Mouse (Mus musculus) embryonic facial prominence, embryonic 11.5 days (tissue): ENCODE results near the gene Nosip. TPM values are rescaled to one million over a fixed set of nuclear protein-coding genes. Genes with fewer than 3 reads are reported as not detected.
A peak's percentile ranks its signal among the peaks of the same experiment; 100 is the strongest.

Experiments
- ATAC-seq: fragments of 200-750 bp; cut with Nextera tagmentation; replicated peaks from 2 replicates; pipeline ENCODE4 v1.8.0; 2017; ENCODE audit warnings: low read depth; ENCODE audit not compliant: insufficient number of reproducible peaks, low FRiP score, low TSS enrichment
- DNase-seq: peaks from one replicate; pipeline ENCODE4 v3.0.0-alpha.2; 2015; ENCODE audit warnings: low spot score
- H3K27ac ChIP-seq: fragments of 300-500 bp; sonication (generic); replicated peaks from 2 replicates; pipeline ENCODE4 v1.5.1; 2014; ENCODE audit warnings: mild to moderate bottlenecking, low read depth, low read length, control low read depth
- H3K27me3 ChIP-seq: fragments of 300-500 bp; sonication (generic); 2 replicates; pipeline ENCODE4 v1.6.1; 2014; ENCODE audit warnings: mild to moderate bottlenecking, low read length, moderate library complexity, mixed read lengths; ENCODE audit not compliant: control insufficient read depth, insufficient read depth
- H3K36me3 ChIP-seq: fragments of 300-500 bp; sonication (generic); replicated peaks from 2 replicates; pipeline ENCODE4 v1.6.1; 2014; ENCODE audit warnings: low read depth, mild to moderate bottlenecking, low read length, moderate library complexity, mixed read lengths; ENCODE audit not compliant: control insufficient read depth, insufficient read depth
- H3K4me1 ChIP-seq: fragments of 300-500 bp; sonication (generic); 2 replicates; pipeline ENCODE4 v1.6.1; 2014; ENCODE audit warnings: low read length, mixed read lengths; ENCODE audit not compliant: control insufficient read depth, insufficient read depth
- H3K4me2 ChIP-seq: fragments of 300-500 bp; sonication (generic); 2 replicates; pipeline ENCODE4 v1.6.1; 2014; ENCODE audit warnings: low read depth, mild to moderate bottlenecking, control low read depth, low read length, moderate library complexity
- H3K4me3 ChIP-seq: fragments of 300-500 bp; sonication (generic); 2 replicates; pipeline ENCODE4 v1.5.1; 2014; ENCODE audit warnings: low read depth, low read length, control low read depth
- H3K9ac ChIP-seq: fragments of 300-500 bp; sonication (generic); replicated peaks from 2 replicates; pipeline ENCODE4 v1.6.1; 2014; ENCODE audit warnings: mild to moderate bottlenecking, control low read depth, low read length
- H3K9me3 ChIP-seq: fragments of 300-500 bp; sonication (generic); replicated peaks from 2 replicates; pipeline ENCODE4 v1.6.1; 2016; ENCODE audit warnings: mild to moderate bottlenecking, low read length, inconsistent platforms, mixed read lengths; ENCODE audit not compliant: control insufficient read depth
- WGBS: fragments of 180-500 bp; shearing (Covaris S2); extraction: QIAGEN DNeasy Blood & Tissue Kit; methylation state at CpG from one replicate; pipeline ENCODE4 v1.1.7; 2014; 5-methylcytosine and 5-hydroxymethylcytosine counted together
- polyA plus RNA-seq: library from polyadenylated mRNA; unstranded; fragments of >200 nt; fragmentation: Nextera tagmentation; extraction: Ambion mirVana; gene quantifications from 2 replicates; pipeline ENCODE4 v1.2.1, GENCODE M21; 2014

The Nosip gene
- polyA plus RNA-seq, 1 experiment from 2014 or later = 63.8 TPM

GRCm38 (mm10) chr7:45118336-45118735 lies 56.1 kb downstream of the Nosip start:
- ATAC-seq (no peak), DNase-seq (no peak)
- H3K4me1 ChIP-seq = peaks cover 3% of the 10 kb centered on the region; the same call in 1 of the 2 replicates
- H3K27me3 ChIP-seq = no peaks in the 10 kb centered on the region
- H3K4me2 ChIP-seq = no peak overlapping the region
- H3K27ac ChIP-seq = no peak overlapping the region
- H3K9ac ChIP-seq = no peak overlapping the region
- peaks cover 22% of the 10 kb centered on the region for H3K36me3 ChIP-seq
- no peak overlapping the region for H3K4me3 ChIP-seq
- WGBS = 88% methylated on average over 6 of the region's 6 CpGs
- no peaks in the 10 kb centered on the region for H3K9me3 ChIP-seq

- H3K4me3 ChIP-seq = no peak overlapping the region
- peaks cover 22% of the 10 kb centered on the region for H3K36me3 ChIP-seq
- peaks cover 3% of the 10 kb centered on the region; the same call in 1 of the 2 replicates for H3K4me1 ChIP-seq
- H3K27ac ChIP-seq = no peak overlapping the region
- no peak overlapping the region for H3K4me2 ChIP-seq
- DNase-seq = no peak
- WGBS = 82% methylated on average over 5 of the region's 5 CpGs
- H3K9me3 ChIP-seq = no peaks in the 10 kb centered on the region
- H3K27me3 ChIP-seq = no peaks in the 10 kb centered on the region
- ATAC-seq = no peak
- H3K9ac ChIP-seq = no peak overlapping the region
Measured at GRCm38 (mm10) chr7:45119780-45120709, 57.8 kb downstream of the Nosip start.

- 68% methylated on average over 8 of the region's 8 CpGs for WGBS
- Histone ChIP-seq H3K36me3 (peaks cover 25% of the 10 kb centered on the region), H3K27ac (no peak overlapping the region), H3K4me3 (no peak overlapping the region), H3K27me3 (no peaks in the 10 kb centered on the region), H3K9ac (peak overlapping the region; percentile 22; the same call in 1 of the 2 replicates), H3K9me3 (no peaks in the 10 kb centered on the region), H3K4me1 (peaks cover 3% of the 10 kb centered on the region; the same call in 1 of the 2 replicates), H3K4me2 (no peak overlapping the region)
- DNase-seq (no peak), ATAC-seq (no peak)
Measured at GRCm38 (mm10) chr7:45121404-45121803, 59.2 kb downstream of the Nosip start.

- peaks cover 27% of the 10 kb centered on the region for H3K36me3 ChIP-seq
- H3K9ac ChIP-seq = peak overlapping the region; percentile 22; the same call in 1 of the 2 replicates
- no peak overlapping the region for H3K4me3 ChIP-seq
- H3K27ac ChIP-seq = no peak overlapping the region
- H3K4me2 ChIP-seq = no peak overlapping the region
- H3K27me3 ChIP-seq = no peaks in the 10 kb centered on the region
- H3K4me1 ChIP-seq = peaks cover 3% of the 10 kb centered on the region; the same call in 1 of the 2 replicates
- no peak for DNase-seq
- no peaks in the 10 kb centered on the region for H3K9me3 ChIP-seq
- no peak for ATAC-seq
Measured at GRCm38 (mm10) chr7:45121966-45122365, 59.7 kb downstream of the Nosip start.

GRCm38 (mm10) chr7:45122561-45123185 lies 60.4 kb downstream of the Nosip start:
- Histone ChIP-seq H3K4me2 (peak overlapping the region; percentile 63), H3K4me3 (peak overlapping the region; percentile 65), H3K36me3 (peaks cover 27% of the 10 kb centered on the region), H3K27ac (no peak overlapping the region), H3K27me3 (no peaks in the 10 kb centered on the region), H3K4me1 (peaks cover 3% of the 10 kb centered on the region), H3K9me3 (no peaks in the 10 kb centered on the region), H3K9ac (peak overlapping the region; percentile 89)
- ATAC-seq = no peak
- no peak for DNase-seq
- WGBS = 85% methylated on average over 15 of the region's 15 CpGs

- DNase-seq (peak; percentile 42), ATAC-seq (no peak)
- H3K27ac ChIP-seq = no peak overlapping the region
- peak overlapping the region; percentile 89 for H3K9ac ChIP-seq
- H3K4me3 ChIP-seq = peak overlapping the region; percentile 65
- peak overlapping the region; percentile 63 for H3K4me2 ChIP-seq
- WGBS = 22% methylated on average over 12 of the region's 12 CpGs
- H3K4me1 ChIP-seq = peaks cover 3% of the 10 kb centered on the region
- peaks cover 27% of the 10 kb centered on the region for H3K36me3 ChIP-seq
- H3K9me3 ChIP-seq = no peaks in the 10 kb centered on the region
- H3K27me3 ChIP-seq = no peaks in the 10 kb centered on the region
Measured at GRCm38 (mm10) chr7:45123186-45123570, 60.9 kb downstream of the Nosip start.

- WGBS = under 1% methylated on average over 59 of the region's 59 CpGs
- Histone ChIP-seq H3K36me3 (peaks cover 27% of the 10 kb centered on the region), H3K27ac (peak within 1 kb of the TSS; percentile 77), H3K4me2 (peak within 1 kb of the TSS; percentile 63), H3K4me3 (peak within 1 kb of the TSS; percentile 65), H3K27me3 (no peaks in the 10 kb centered on the region), H3K9me3 (no peaks in the 10 kb centered on the region), H3K4me1 (peaks cover 3% of the 10 kb centered on the region), H3K9ac (peak within 1 kb of the TSS; percentile 89)
- ATAC-seq (peak; percentile 82), DNase-seq (peak; percentile 100)
Measured at GRCm38 (mm10) chr7:45124224-45125143, 62.3 kb downstream of the Nosip start, which contains the start of gene Rps11. Rps11 (minus strand) TSS chr7:45124439.
